Mouse (Mus musculus) limb, embryonic 10.5 days (tissue): Measurements from ENCODE around the gene Tomm40l. TPM values are rescaled to one million over a fixed set of nuclear protein-coding genes. Genes with fewer than 3 reads are reported as not detected.
A peak's percentile ranks its signal among the peaks of the same experiment; 100 is the strongest.

ENCODE experiments used
- DNase-seq: peaks from one replicate; pipeline ENCODE4 v3.0.0-alpha.2; 2017; ENCODE audit warnings: low spot score
- H3K27ac ChIP-seq: fragments of 300-500 bp; sonication (generic); 2 replicates; pipeline ENCODE4 v1.5.1; 2016; ENCODE audit warnings: mild to moderate bottlenecking
- H3K27me3 ChIP-seq: fragments of 300-500 bp; sonication (generic); 2 replicates; pipeline ENCODE4 v1.6.1; 2016; ENCODE audit warnings: low read depth, mild to moderate bottlenecking; ENCODE audit not compliant: poor library complexity, severe bottlenecking
- H3K36me3 ChIP-seq: fragments of 300-500 bp; sonication (generic); 2 replicates; pipeline ENCODE4 v1.6.1; 2016; ENCODE audit warnings: mild to moderate bottlenecking, moderate library complexity
- H3K4me1 ChIP-seq: fragments of 300-500 bp; sonication (generic); 2 replicates; pipeline ENCODE4 v1.6.1; 2016
- H3K4me3 ChIP-seq: fragments of 300-500 bp; sonication (generic); 2 replicates; pipeline ENCODE4 v1.5.1; 2016; ENCODE audit warnings: mild to moderate bottlenecking, moderate library complexity
- H3K9me3 ChIP-seq: fragments of 300-500 bp; sonication (generic); replicated peaks from 2 replicates; pipeline ENCODE4 v1.6.1; 2016; ENCODE audit warnings: mild to moderate bottlenecking
- WGBS: fragments of 180-500 bp; shearing (Covaris S2); methylation state at CpG from one replicate; pipeline ENCODE4 v1.1.7; 2016; 5-methylcytosine and 5-hydroxymethylcytosine counted together
- polyA plus RNA-seq: library from polyadenylated mRNA; unstranded; fragments of >200 nt; fragmentation: Nextera tagmentation; extraction: Ambion mirVana; gene quantifications from 2 replicates; pipeline ENCODE4 v1.2.1, GENCODE M21; 2016

Gene Tomm40l
- 32.2 and 32.5 TPM in 2 replicates for polyA plus RNA-seq

DNA sequence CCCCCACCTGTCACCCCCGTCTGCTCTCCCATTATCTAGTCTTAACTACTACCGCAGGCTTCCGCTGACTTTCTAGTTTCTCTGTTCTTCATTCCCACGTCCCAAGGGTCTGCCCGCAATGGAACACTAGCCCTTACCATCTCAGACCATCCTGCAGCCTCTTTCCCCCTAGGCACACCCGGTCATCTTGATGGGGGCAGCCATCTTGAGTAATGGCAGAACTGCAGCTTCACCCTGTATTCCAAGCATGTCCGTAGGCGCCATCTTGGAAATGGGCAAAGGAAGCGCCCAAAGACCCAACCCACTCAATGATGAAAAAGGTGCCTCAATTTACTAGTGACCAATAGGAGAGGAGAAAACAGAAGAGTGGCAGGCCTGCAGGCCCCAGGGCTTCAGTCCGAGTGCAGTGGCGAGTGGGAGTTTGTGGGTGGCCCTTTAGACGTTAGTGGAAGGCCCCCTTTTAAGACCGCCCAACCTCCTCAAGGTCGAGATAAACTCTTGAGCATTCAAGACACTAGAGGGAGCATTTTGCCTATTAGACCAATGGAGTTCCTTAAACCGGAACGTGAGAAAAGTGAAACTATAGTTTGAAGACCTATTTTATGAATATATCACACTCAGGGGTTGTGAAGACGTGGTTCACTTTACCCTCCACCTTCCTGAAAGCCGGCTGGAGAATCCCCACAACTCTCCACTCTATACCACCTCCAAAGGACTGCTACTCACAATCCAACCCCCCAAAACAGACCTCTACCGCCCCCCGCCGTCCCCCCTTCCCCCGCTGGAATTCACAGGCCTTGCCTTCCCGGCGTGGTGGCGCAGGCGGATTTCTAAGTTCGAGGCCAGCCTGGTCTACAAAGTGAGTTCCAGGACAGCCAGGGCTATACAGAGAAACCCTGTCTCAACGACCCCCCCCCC is at the start of gene Tomm40l:
Gene Tomm40l (minus strand): TSS at position 277 of the 918 bp plus-strand sequence.
- no peaks in the 10 kb centered on the region for H3K9me3 ChIP-seq
- H3K4me1 ChIP-seq: peaks cover 25% of the 10 kb centered on the region
- peaks cover 20% of the 10 kb centered on the region for H3K36me3 ChIP-seq
- peak within 1 kb of the TSS; percentile 70 for H3K4me3 ChIP-seq
- peak; percentile 83 for DNase-seq
- 3% methylated on average over 28 of the region's 28 CpGs for WGBS
- peak within 1 kb of the TSS; percentile 87 for H3K27ac ChIP-seq
- no peaks in the 10 kb centered on the region for H3K27me3 ChIP-seq

GRCm38 (mm10) chr1:171272086-171272485 is 49.8 kb upstream of the Tomm40l start:
- no peaks in the 10 kb centered on the region for H3K9me3 ChIP-seq
- WGBS: 93% methylated on average over 3 of the region's 3 CpGs
- no peaks in the 10 kb centered on the region for H3K27me3 ChIP-seq
- H3K27ac ChIP-seq: no peak overlapping the region
- peaks cover 55% of the 10 kb centered on the region for H3K36me3 ChIP-seq
- no peak overlapping the region for H3K4me3 ChIP-seq
- DNase-seq: no peak
- H3K4me1 ChIP-seq: peaks cover 17% of the 10 kb centered on the region

- Histone ChIP-seq H3K9me3 (no peaks in the 10 kb centered on the region), H3K27ac (no peak overlapping the region), H3K36me3 (peaks cover 51% of the 10 kb centered on the region), H3K4me3 (no peak overlapping the region), H3K27me3 (no peaks in the 10 kb centered on the region), H3K4me1 (peaks cover 17% of the 10 kb centered on the region)
- no peak for DNase-seq
- WGBS: 76% methylated on average over 10 of the region's 10 CpGs
These were observed 49.3 kb upstream of the Tomm40l start for GRCm38 (mm10) chr1:171271622-171272021.

- H3K27me3 ChIP-seq: no peaks in the 10 kb centered on the region
- H3K36me3 ChIP-seq: peaks cover 47% of the 10 kb centered on the region
- no peak for DNase-seq
- 55% methylated on average over 9 of the region's 9 CpGs for WGBS
- H3K4me3 ChIP-seq: peak overlapping the region; percentile 86
- peaks cover 17% of the 10 kb centered on the region for H3K4me1 ChIP-seq
- no peak overlapping the region; the same call in 1 of the 2 replicates for H3K27ac ChIP-seq
- H3K9me3 ChIP-seq: no peaks in the 10 kb centered on the region
These were observed 48.9 kb upstream of the Tomm40l start for GRCm38 (mm10) chr1:171271196-171271595.

GRCm38 (mm10) chr1:171270573-171270900 is 48.2 kb upstream of the Tomm40l start:
- Histone ChIP-seq H3K4me1 (peaks cover 17% of the 10 kb centered on the region), H3K9me3 (no peaks in the 10 kb centered on the region), H3K27ac (peak overlapping the region; percentile 81), H3K36me3 (peaks cover 40% of the 10 kb centered on the region), H3K27me3 (no peaks in the 10 kb centered on the region), H3K4me3 (peak overlapping the region; percentile 86)
- DNase-seq: no peak
- under 1% methylated on average over 19 of the region's 19 CpGs for WGBS

GRCm38 (mm10) chr1:171269848-171270572 is 47.7 kb upstream of the Tomm40l start, which contains the start of gene B4galt3:
Gene B4galt3, plus strand, starts transcription at chr1:171270328.
- peak within 1 kb of the TSS; percentile 81 for H3K27ac ChIP-seq
- H3K4me1 ChIP-seq: peaks cover 17% of the 10 kb centered on the region
- 3% methylated on average over 36 of the region's 36 CpGs for WGBS

GRCm38 (mm10) chr1:171268341-171268740 is 46.0 kb upstream of the Tomm40l start:
- WGBS: 64% methylated on average over 1 of the region's 1 CpGs
- H3K4me3 ChIP-seq: no peak overlapping the region
- no peaks in the 10 kb centered on the region for H3K27me3 ChIP-seq
- H3K4me1 ChIP-seq: peaks cover 20% of the 10 kb centered on the region
- no peak for DNase-seq
- H3K36me3 ChIP-seq: peaks cover 18% of the 10 kb centered on the region
- no peaks in the 10 kb centered on the region for H3K9me3 ChIP-seq
- no peak overlapping the region for H3K27ac ChIP-seq

More at GRCm38 (mm10) chr1:171269848-171270572, 47.7 kb upstream of the Tomm40l start, which contains the start of gene B4galt3:
- peaks cover 35% of the 10 kb centered on the region for H3K36me3 ChIP-seq
- H3K9me3 ChIP-seq: no peaks in the 10 kb centered on the region
- H3K27me3 ChIP-seq: no peaks in the 10 kb centered on the region
- peak; percentile 97 for DNase-seq
- peak within 1 kb of the TSS; percentile 86 for H3K4me3 ChIP-seq

- H3K4me3 ChIP-seq: no peak overlapping the region
- WGBS: 77% methylated on average over 4 of the region's 4 CpGs
- peaks cover 25% of the 10 kb centered on the region for H3K4me1 ChIP-seq
- H3K9me3 ChIP-seq: no peaks in the 10 kb centered on the region
- no peaks in the 10 kb centered on the region for H3K36me3 ChIP-seq
- no peaks in the 10 kb centered on the region for H3K27me3 ChIP-seq
- no peak overlapping the region for H3K27ac ChIP-seq
- no peak for DNase-seq
These were observed 43.8 kb upstream of the Tomm40l start for GRCm38 (mm10) chr1:171265971-171266744.

- H3K36me3 ChIP-seq: peaks cover 6% of the 10 kb centered on the region
- H3K4me3 ChIP-seq: no peak overlapping the region
- no peak overlapping the region for H3K27ac ChIP-seq
- 84% methylated on average over 3 of the region's 3 CpGs for WGBS
- H3K9me3 ChIP-seq: no peaks in the 10 kb centered on the region
- DNase-seq: no peak
- peaks cover 16% of the 10 kb centered on the region for H3K4me1 ChIP-seq
- no peaks in the 10 kb centered on the region for H3K27me3 ChIP-seq
These were observed 41.5 kb upstream of the Tomm40l start for GRCm38 (mm10) chr1:171263666-171264461.

GRCm38 (mm10) chr1:171263185-171263611 is 40.9 kb upstream of the Tomm40l start:
- H3K36me3 ChIP-seq: peaks cover 11% of the 10 kb centered on the region
- H3K4me1 ChIP-seq: peaks cover 16% of the 10 kb centered on the region
- peak overlapping the region; percentile 28 for H3K4me3 ChIP-seq
- H3K9me3 ChIP-seq: no peaks in the 10 kb centered on the region
- WGBS: 6% methylated on average over 2 of the region's 2 CpGs
- no peak for DNase-seq
- no peak overlapping the region for H3K27ac ChIP-seq
- H3K27me3 ChIP-seq: no peaks in the 10 kb centered on the region

DNA sequence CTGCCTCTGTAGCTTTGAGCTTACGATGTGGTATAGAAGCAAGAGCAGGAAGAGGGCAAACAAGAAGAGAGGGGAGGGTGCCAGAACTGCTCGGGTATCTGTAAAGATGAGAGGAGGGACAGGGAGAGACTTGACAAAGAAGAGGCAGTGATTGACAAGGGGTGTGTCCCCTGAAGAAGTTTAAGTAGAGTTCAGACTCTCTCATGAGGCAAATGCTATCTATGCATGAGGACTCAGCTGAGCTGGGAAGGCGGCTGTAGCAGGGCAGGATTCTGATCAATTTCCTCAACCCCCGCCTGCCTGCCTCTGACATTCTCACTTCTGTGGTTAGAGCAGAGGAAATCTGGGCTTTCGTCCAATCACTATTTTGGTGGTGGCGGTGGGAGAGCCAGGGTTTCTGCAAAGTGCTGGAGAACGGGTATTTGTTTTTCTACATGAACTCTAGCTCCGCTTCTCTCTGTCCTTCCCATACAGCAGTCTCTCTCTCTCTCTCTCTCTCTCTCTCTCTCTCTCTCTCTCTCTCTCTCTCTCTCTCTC is 40.3 kb upstream of the Tomm40l start:
- Histone ChIP-seq H3K4me1 (peaks cover 16% of the 10 kb centered on the region), H3K9me3 (no peaks in the 10 kb centered on the region), H3K27ac (0 out of 2 replicates have a peak overlapping the region, but pooled peaks have one; percentile 40), H3K4me3 (peak overlapping the region; percentile 28), H3K36me3 (peaks cover 16% of the 10 kb centered on the region), H3K27me3 (no peaks in the 10 kb centered on the region)
- DNase-seq: no peak
- 16% methylated on average over 8 of the region's 8 CpGs for WGBS
